Mouse (Mus musculus) myocyte (in vitro differentiated cells): ENCODE measurements around the gene LTO1. TPM values are rescaled to one million over a fixed set of nuclear protein-coding genes. Genes with fewer than 3 reads are reported as not detected.

Experiments
- H3K27me3 ChIP-seq: one replicate; pipeline ENCODE4 v1.6.1; 2011; ENCODE audit not compliant: control insufficient read depth, insufficient read depth, insufficient read length
- H3K36me3 ChIP-seq: one replicate; pipeline ENCODE4 v1.6.1; 2011; ENCODE audit not compliant: control insufficient read depth, insufficient read depth
- H3K4me2 ChIP-seq: one replicate; pipeline ENCODE4 v1.6.1; 2011; ENCODE audit warnings: low read depth, control low read depth
- H3K4me3 ChIP-seq: one replicate; pipeline ENCODE4 v1.5.1; 2011; ENCODE audit warnings: mild to moderate bottlenecking, control low read depth, moderate library complexity
- H3K79me2 ChIP-seq: one replicate; pipeline ENCODE4 v1.6.1; 2011; ENCODE audit not compliant: control insufficient read depth, insufficient read depth
- H3ac ChIP-seq: one replicate; pipeline ENCODE4 v1.6.1; 2011; ENCODE audit not compliant: control insufficient read depth, insufficient read length
- CEBPB ChIP-seq: IDR thresholded peaks from 2 replicates; pipeline ENCODE4 v1.6.1; 2011; ENCODE audit warnings: mild to moderate bottlenecking, moderate library complexity; ENCODE audit not compliant: poor library complexity, insufficient read depth, severe bottlenecking
- E2F4 ChIP-seq: IDR thresholded peaks from one replicate; pipeline ENCODE4 v1.6.1; 2011; ENCODE audit warnings: mild to moderate bottlenecking, control low read depth, moderate library complexity; ENCODE audit not compliant: insufficient read depth
- MAX ChIP-seq: IDR thresholded peaks from one replicate; pipeline ENCODE4 v1.6.1; 2011; ENCODE audit warnings: low read depth, mild to moderate bottlenecking, control low read depth
- MYOD1 ChIP-seq, 3 experiments: IDR thresholded peaks; one replicate each; pipeline ENCODE4 v1.6.1; 2011; ENCODE audit warnings: control low read depth in 2 of 3, low read depth in 2 of 3, mild to moderate bottlenecking in 2 of 3, moderate library complexity in 1 of 3; ENCODE audit not compliant: insufficient read length in 2 of 3, control insufficient read depth in 1 of 3
- MYOG ChIP-seq, 3 experiments: IDR thresholded peaks; one replicate each; pipeline ENCODE4 v1.6.1; 2011; ENCODE audit warnings: control low read depth in 2 of 3, low read depth in 2 of 3, mild to moderate bottlenecking in 2 of 3; ENCODE audit not compliant: insufficient read length in 2 of 3, control insufficient read depth in 1 of 3, insufficient read depth in 1 of 3
- POLR2A ChIP-seq: IDR thresholded peaks from one replicate; pipeline ENCODE4 v1.6.1; 2011; ENCODE audit warnings: low read depth, mild to moderate bottlenecking, control low read depth, moderate library complexity; ENCODE audit not compliant: insufficient read length
- POLR2AphosphoS2 ChIP-seq: IDR thresholded peaks from one replicate; pipeline ENCODE4 v1.6.1; 2011; ENCODE audit warnings: low read depth, control low read depth; ENCODE audit not compliant: insufficient read length
- REST ChIP-seq: IDR thresholded peaks from one replicate; pipeline ENCODE4 v1.6.1; 2011; ENCODE audit warnings: mild to moderate bottlenecking, control low read depth, moderate library complexity; ENCODE audit not compliant: insufficient read depth, insufficient read length
- SRF ChIP-seq: IDR thresholded peaks from one replicate; pipeline ENCODE4 v1.6.1; 2011; ENCODE audit warnings: low read depth; ENCODE audit not compliant: control insufficient read depth, insufficient read length
- TCF12 ChIP-seq: IDR thresholded peaks from one replicate; pipeline ENCODE4 v1.6.1; 2011; ENCODE audit warnings: mild to moderate bottlenecking, control low read depth; ENCODE audit not compliant: poor library complexity, insufficient read depth, severe bottlenecking
- TCF3 ChIP-seq: IDR thresholded peaks from one replicate; pipeline ENCODE4 v1.6.1; 2011; ENCODE audit warnings: low read depth, control low read depth; ENCODE audit not compliant: insufficient read length
- USF1 ChIP-seq: IDR thresholded peaks from one replicate; pipeline ENCODE4 v1.6.1; 2011; ENCODE audit warnings: low read depth, mild to moderate bottlenecking, control low read depth, moderate library complexity
- polyA plus RNA-seq: library from polyadenylated mRNA; unstranded; fragments of >200 nt; fragmentation: generic; extraction: Trizol; gene quantifications from one replicate; pipeline ENCODE4 v1.2.1, GENCODE M21; 2012; ENCODE audit warnings: missing spikeins

The LTO1 gene
- polyA plus RNA-seq, 1 experiment, result 15.4 TPM

- no peaks in the 10 kb centered on the region for H3K36me3 ChIP-seq
- no peaks in the 10 kb centered on the region for H3K79me2 ChIP-seq
- H3K27me3 ChIP-seq, result no peaks in the 10 kb centered on the region
- no peak overlapping the region for H3K4me3 ChIP-seq
- peak overlapping the region; percentile 5 for H3K4me2 ChIP-seq
- peak; percentile 34 for TF ChIP-seq USF1
- TF ChIP-seq REST, result no peak
- no peak overlapping the region for H3ac ChIP-seq
Measured at GRCm38 (mm10) chr7:144908705-144909104, 6.2 kb upstream of the LTO1 start.

- no peak for TF ChIP-seq MYOD1 (IDR thresholded peaks at IDR 0.05; ENCODE audit: control insufficient read depth in 1 of 3, insufficient read length in 2 of 3, low read depth in 2 of 3)
- TF ChIP-seq USF1, result no peak
- TF ChIP-seq REST, result no peak
- TF ChIP-seq TCF12, result no peak
- no peak for TF ChIP-seq TCF3
- no peak for TF ChIP-seq SRF
- TF ChIP-seq CEBPB, result no peak
- no peak for TF ChIP-seq MYOG (IDR thresholded peaks at IDR 0.05; ENCODE audit: control insufficient read depth in 1 of 3, insufficient read depth in 1 of 3, insufficient read length in 2 of 3, low read depth in 2 of 3)
- TF ChIP-seq POLR2A, result no peak
- no peak for TF ChIP-seq E2F4
- no peak for TF ChIP-seq MAX
- TF ChIP-seq POLR2AphosphoS2, result no peak
- Histone ChIP-seq H3K4me2 (no peak overlapping the region), H3K4me3 (no peak overlapping the region), H3K27me3 (no peaks in the 10 kb centered on the region), H3ac (no peak overlapping the region), H3K79me2 (peaks cover 8% of the 10 kb centered on the region), H3K36me3 (no peaks in the 10 kb centered on the region)
Measured at GRCm38 (mm10) chr7:144911121-144911520, 3.8 kb upstream of the LTO1 start.

- Histone ChIP-seq H3ac (no peak overlapping the region), H3K4me3 (no peak overlapping the region), H3K79me2 (peaks cover 12% of the 10 kb centered on the region), H3K27me3 (no peaks in the 10 kb centered on the region), H3K36me3 (no peaks in the 10 kb centered on the region), H3K4me2 (no peak overlapping the region)
- TF ChIP-seq SRF (no peak), POLR2AphosphoS2 (no peak), USF1 (no peak)
Measured at GRCm38 (mm10) chr7:144912897-144913296, 2.0 kb upstream of the LTO1 start.

GRCm38 (mm10) chr7:144914296-144914947 lies 478 bp upstream of the LTO1 start:
- no peak for TF ChIP-seq MYOD1 (IDR thresholded peaks at IDR 0.05; ENCODE audit: control insufficient read depth in 1 of 3, insufficient read length in 2 of 3, low read depth in 2 of 3)
- no peak for TF ChIP-seq TCF12
- no peaks in the 10 kb centered on the region for H3K27me3 ChIP-seq
- H3K4me3 ChIP-seq, result peak overlapping the region; percentile 79
- H3K36me3 ChIP-seq, result peaks cover 4% of the 10 kb centered on the region
- H3ac ChIP-seq, result peak overlapping the region; percentile 78
- H3K4me2 ChIP-seq, result peak overlapping the region; percentile 80
- H3K79me2 ChIP-seq, result peaks cover 12% of the 10 kb centered on the region

- TF ChIP-seq E2F4 (no peak), MAX (no peak), USF1 (no peak), SRF (no peak), POLR2AphosphoS2 (no peak), MYOD1 (IDR thresholded peaks at IDR 0.05; ENCODE audit: control insufficient read depth in 1 of 3, insufficient read length in 2 of 3, low read depth in 2 of 3) (no peak), POLR2A (no peak), TCF3 (no peak), TCF12 (no peak), MYOG (IDR thresholded peaks at IDR 0.05; ENCODE audit: control insufficient read depth in 1 of 3, insufficient read depth in 1 of 3, insufficient read length in 2 of 3, low read depth in 2 of 3) (no peak), CEBPB (no peak), REST (no peak)
- no peaks in the 10 kb centered on the region for H3K27me3 ChIP-seq
- H3K4me2 ChIP-seq, result no peak overlapping the region
- peaks cover 12% of the 10 kb centered on the region for H3K79me2 ChIP-seq
- H3K4me3 ChIP-seq, result no peak overlapping the region
- H3K36me3 ChIP-seq, result peaks cover 7% of the 10 kb centered on the region
- no peak overlapping the region for H3ac ChIP-seq
Measured at GRCm38 (mm10) chr7:144918823-144919222, 3.9 kb downstream of the LTO1 start.
